Mouse (Mus musculus): ENCODE results near the gene Ppp1r11.

- TF ChIP-seq EP300 (optimal IDR thresholded peaks at IDR 0.05) (no peak), CTCF (IDR thresholded peaks at IDR 0.05; ENCODE audit: low read depth) (no peak; the same call in 1 of the 2 replicates)
These were observed 6.6 kb upstream of the Ppp1r11 start, which contains the start of the genes Znrd1 and Znrd1as for GRCm38 (mm10) chr17:36957999-36958743.

Data from stomach, postnatal 0 days (tissue).